Mouse (Mus musculus): ENCODE measurements around the gene Klf7.

DNA sequence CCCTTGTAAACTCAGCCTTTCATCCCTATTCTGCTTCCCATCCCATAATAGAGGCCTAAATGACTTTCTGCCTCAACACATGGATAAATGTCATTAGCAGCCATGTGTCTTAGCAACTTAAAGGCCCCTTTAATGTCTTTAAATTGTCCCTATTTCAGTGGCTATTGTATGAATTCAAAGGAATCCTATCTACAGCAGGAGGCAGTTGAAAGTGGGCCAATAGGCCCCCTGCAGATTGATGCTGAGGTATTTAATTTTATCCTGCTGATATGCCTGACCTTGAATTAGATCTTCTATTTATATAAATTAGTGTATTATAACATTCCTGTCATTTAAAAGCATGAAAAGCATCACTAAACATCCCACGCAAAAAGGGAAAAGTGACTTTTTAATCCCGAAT, 51.1 kb downstream of the Klf7 start:
- TF ChIP-seq EP300 (IDR thresholded peaks at IDR 0.05; ENCODE audit: low read depth in 1 of 2, low read length in 2 of 2) = no peak
- no peak for TF ChIP-seq NELFE (IDR thresholded peaks at IDR 0.05; ENCODE audit: low read depth, low read length)
- no peak for TF ChIP-seq CTCF (IDR thresholded peaks at IDR 0.05 in 2 of 3, conservative IDR thresholded peaks at IDR 0.05 in 1 of 3; ENCODE audit: control insufficient read depth in 1 of 3, insufficient read depth in 1 of 3, low read depth in 2 of 3, low read length in 3 of 3, poor library complexity in 1 of 3, severe bottlenecking in 1 of 3)
- no peak for TF ChIP-seq E2F4 (IDR thresholded peaks at IDR 0.05; ENCODE audit: borderline replicate concordance, low read depth, low read length)
- no peak for TF ChIP-seq ETS1 (IDR thresholded peaks at IDR 0.05; ENCODE audit: low read depth, low read length)
- TF ChIP-seq ZC3H11A (IDR thresholded peaks at IDR 0.05; ENCODE audit: low read depth, low read length) = no peak
- TF ChIP-seq TAL1 (IDR thresholded peaks at IDR 0.05; ENCODE audit: low read length) = no peak
- no peak for TF ChIP-seq POLR2AphosphoS2 (IDR thresholded peaks at IDR 0.05; ENCODE audit: low read length)
- no peak for TF ChIP-seq MYC (IDR thresholded peaks at IDR 0.05; ENCODE audit: low read depth, low read length)
- no peak for TF ChIP-seq UBTF (IDR thresholded peaks at IDR 0.05; ENCODE audit: borderline replicate concordance, insufficient read depth, low read depth, low read length)
- no peak for TF ChIP-seq RCOR1 (IDR thresholded peaks at IDR 0.05; ENCODE audit: low read depth, low read length)
- no peak for TF ChIP-seq TBP (IDR thresholded peaks at IDR 0.05; ENCODE audit: low read depth, low read length)

Measured in MEL (cell line).